Mouse (Mus musculus) liver, embryonic 16.5 days (tissue): ENCODE measurements around the gene Syt7. TPM values are rescaled to one million over a fixed set of nuclear protein-coding genes. Genes with fewer than 3 reads are reported as not detected.

Experiments
- polyA plus RNA-seq: library from polyadenylated mRNA; unstranded; fragments of >200 nt; fragmentation: Nextera tagmentation; extraction: Ambion mirVana; gene quantifications from 2 replicates; pipeline ENCODE4 v1.2.1, GENCODE M21; 2015

Gene Syt7
- polyA plus RNA-seq, 1 experiment from 2014 or later = 0.39 TPM

Other genes with a start within 250 kb of the Syt7 start
- 79.4 and 92.4 TPM in 2 replicates for gene Fads1, start 206.2 kb upstream of the Syt7 start, polyA plus RNA-seq
- gene Tmem258, start 185.1 kb upstream of the Syt7 start, polyA plus RNA-seq = 277 and 304 TPM in 2 replicates
- 114 and 125 TPM in 2 replicates for gene Fen1, start 184.9 kb upstream of the Syt7 start, polyA plus RNA-seq
- 3.1 and 3.9 TPM in 2 replicates for gene Myrf, start 148.3 kb upstream of the Syt7 start, polyA plus RNA-seq
- 0.27 and 0.32 TPM in 2 replicates for gene Dagla, start 84.2 kb upstream of the Syt7 start, polyA plus RNA-seq
- 0.06 TPM in 1 of 2 replicates, not detected in the other for gene Lrrc10b, start 68.4 kb downstream of the Syt7 start, polyA plus RNA-seq
- not detected in 2 replicates for gene Ppp1r32, start 93.8 kb downstream of the Syt7 start, polyA plus RNA-seq
- gene Cpsf7, start 136.2 kb downstream of the Syt7 start, polyA plus RNA-seq = 11.7 and 14.0 TPM in 2 replicates
- 23.2 and 28.3 TPM in 2 replicates for gene Sdhaf2, start 137.1 kb downstream of the Syt7 start, polyA plus RNA-seq
- gene Tmem216, start 167.1 kb downstream of the Syt7 start, polyA plus RNA-seq = 9.7 and 9.9 TPM in 2 replicates
- 17.0 and 19.6 TPM in 2 replicates for gene Cyb561a3, start 188.1 kb downstream of the Syt7 start, polyA plus RNA-seq
- 10.5 and 10.6 TPM in 2 replicates for gene Tmem138, start 188.3 kb downstream of the Syt7 start, polyA plus RNA-seq
- gene Ddb1, start 216.2 kb downstream of the Syt7 start, polyA plus RNA-seq = 170 and 176 TPM in 2 replicates
- 39.7 and 47.8 TPM in 2 replicates for gene Tkfc, start 216.6 kb downstream of the Syt7 start, polyA plus RNA-seq
- gene Vwce, start 245.1 kb downstream of the Syt7 start, polyA plus RNA-seq = 13.5 and 16.0 TPM in 2 replicates